Mouse (Mus musculus): Measurements from ENCODE around the gene Opn1mw.
"Not testable (repeated sequence)": the region's sequence is repeated elsewhere in the genome, so short reads cannot be mapped to it uniquely, and the experiment has no call there.

The Opn1mw gene

DNA sequence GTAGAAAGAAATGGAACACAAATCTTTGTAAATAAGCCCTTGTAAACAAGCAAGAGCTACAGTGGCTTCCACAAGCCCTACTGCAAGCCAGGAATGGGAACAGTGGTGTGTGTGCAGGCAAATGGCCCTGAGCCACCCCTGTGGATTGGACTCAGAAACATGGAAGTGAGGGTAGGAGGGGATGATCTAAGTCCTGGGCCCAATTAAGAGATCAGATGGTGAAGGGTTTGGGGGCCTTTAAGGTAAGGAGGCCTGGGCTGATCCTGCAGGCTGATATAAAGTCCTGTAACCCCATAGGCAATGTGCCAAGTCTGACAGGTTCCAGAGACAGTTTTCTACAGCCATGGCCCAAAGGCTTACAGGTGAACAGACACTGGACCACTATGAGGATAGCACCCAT lies at the start of gene Opn1mw:
TSS of gene Opn1mw (plus strand) at position 301 of the 400 bp plus-strand sequence.
- no peak for DNase-seq (ENCODE audit: low read depth, low spot score)

- DNase-seq (ENCODE audit: low read depth, low spot score), result no peak
Observed at GRCm38 (mm10) chrX:74084276-74084837, 42.9 kb upstream of the Opn1mw start.

GRCm38 (mm10) chrX:74084946-74085498 lies 42.2 kb upstream of the Opn1mw start:
- DNase-seq (ENCODE audit: low read depth, low spot score), result peak; percentile 81

DNA sequence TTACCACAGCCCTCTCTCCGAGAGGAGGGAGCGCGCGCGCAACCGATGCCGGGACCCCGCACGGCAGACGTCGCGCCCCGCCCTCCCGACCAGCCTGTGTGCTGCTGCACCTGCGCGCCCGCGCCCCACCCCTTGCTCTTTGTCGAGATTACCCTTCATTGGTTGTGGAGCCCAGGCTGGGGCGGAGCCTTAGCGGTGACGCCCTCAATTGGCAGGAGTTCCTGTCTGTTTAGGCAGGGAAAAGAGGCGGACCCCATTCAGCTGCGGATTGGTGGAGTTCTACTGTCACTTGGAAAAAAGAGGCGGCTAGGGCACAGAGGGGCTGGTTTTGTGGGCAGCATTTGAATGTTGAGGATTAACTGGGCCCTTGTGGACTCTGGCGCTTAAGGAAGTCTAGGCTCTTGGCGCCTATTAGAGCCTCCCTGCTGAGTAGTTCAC lies 41.6 kb upstream of the Opn1mw start:
- DNase-seq (ENCODE audit: low read depth, low spot score), result peak; percentile 96

DNA sequence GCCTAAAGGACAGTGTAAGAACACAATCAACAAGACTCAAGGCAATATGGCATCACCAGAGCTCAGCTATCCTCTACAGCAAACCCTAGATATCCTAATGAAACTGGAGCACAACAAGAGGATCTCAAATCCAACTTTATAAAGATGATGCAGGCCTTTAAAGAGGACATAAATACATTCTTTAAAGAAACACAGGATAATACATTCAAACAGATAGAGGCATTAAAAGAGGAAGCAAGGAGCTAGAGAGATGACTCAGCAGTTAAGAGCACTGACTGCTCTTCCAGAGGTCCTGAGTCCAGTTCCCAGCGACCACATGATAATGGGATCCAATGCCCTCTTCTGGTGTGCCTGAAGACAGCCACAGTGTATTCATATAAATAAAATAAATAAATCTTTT lies 32.1 kb upstream of the Opn1mw start:
- peak; percentile 19 for DNase-seq (ENCODE audit: low read depth, low spot score)

DNA sequence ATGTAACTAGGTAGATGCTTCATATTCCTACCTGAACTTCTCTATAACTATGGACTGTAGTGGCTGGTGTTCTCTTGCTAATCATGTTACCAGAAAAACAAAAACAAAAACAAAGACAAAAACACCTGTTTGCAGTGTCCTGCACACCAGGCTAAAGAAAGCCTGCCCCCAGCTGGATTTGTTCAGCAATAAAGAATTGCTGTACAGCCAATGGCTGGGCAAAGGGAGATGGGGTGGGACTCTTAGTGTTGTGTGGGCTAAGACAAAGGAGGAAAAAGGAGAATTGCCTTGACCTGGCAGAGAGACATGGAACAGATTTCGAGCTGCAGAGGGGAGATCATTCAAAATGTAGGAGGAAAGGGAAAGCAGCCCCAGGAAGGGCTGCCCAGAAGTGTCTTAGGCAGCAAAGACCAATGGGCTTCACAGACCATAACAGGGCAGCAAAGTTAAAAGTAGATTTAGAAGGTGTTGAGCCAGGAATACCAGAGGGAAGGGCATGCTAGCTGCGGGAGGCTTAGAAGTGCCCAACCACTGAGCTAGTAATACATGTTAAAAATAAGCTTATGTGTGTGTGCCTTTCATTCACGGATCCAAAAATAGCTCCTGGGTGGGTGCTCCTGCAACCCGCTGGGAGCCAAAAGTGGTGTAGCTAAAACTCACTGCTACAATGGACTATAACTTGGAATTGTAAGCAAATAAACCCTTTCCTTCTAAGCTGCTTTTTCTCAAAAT lies 23.6 kb upstream of the Opn1mw start:
- DNase-seq (ENCODE audit: low read depth, low spot score), result peak; percentile 37

DNA sequence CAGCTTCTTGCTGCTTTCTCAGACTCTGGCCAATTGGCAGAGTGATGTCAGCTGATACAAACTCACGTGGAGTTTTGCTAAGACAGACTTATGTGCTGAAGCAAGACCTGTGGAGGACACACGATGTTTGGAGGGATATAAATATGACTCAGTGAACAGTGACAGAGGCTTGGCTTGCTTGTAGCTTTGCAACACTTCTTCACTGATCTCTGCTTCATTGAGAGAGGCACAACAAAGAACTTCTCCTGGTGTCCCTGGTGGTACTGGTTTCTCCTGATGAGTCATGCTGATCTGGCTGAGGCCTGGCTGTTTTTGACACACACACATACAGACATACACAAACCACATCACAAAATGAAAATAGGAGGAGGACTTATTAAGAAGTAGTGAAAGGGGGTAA lies 21.3 kb upstream of the Opn1mw start:
- DNase-seq (ENCODE audit: low read depth, low spot score), result peak; percentile 36

- DNase-seq (ENCODE audit: low read depth, low spot score), result no peak
Observed at GRCm38 (mm10) chrX:74108747-74109146, 18.5 kb upstream of the Opn1mw start.

DNA sequence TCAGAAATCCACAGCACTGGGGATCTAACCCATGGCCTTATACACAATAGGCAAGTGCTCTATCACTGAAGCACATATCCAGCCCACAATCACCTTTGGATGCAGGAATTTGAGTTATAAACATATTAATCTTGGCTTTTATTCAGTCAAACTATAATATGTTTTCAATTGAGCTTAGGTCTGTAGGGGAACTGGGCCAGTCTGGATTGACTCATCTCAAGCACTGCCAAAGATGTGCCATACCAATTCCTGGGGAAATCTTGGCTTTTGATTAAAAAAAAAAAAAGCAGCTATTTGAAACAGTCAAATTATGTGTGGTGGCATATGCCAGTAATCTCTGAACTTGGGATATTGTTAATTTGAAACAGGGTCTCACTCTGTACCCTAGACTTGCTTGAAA lies 13.2 kb upstream of the Opn1mw start:
- no peak for DNase-seq (ENCODE audit: low read depth, low spot score)

DNA sequence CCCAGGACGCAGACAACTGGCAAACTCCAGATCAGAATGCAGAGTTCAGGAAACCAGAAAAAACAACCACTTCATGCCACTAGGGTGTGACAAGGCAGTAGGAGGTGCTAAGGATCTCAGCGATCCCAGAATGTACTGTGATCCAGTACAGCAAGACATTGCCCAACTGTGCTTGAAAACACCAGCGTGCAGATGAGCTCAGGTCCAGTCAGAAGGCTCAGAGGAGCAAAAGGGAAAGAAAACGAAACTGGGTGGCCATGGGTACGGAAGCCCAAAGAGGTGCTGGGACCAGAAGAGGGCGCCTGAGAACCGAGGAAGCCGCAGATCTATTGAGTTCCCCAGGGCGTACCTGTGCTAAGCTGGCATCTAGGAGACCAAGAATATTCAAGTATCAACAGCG lies 11.8 kb upstream of the Opn1mw start:
- DNase-seq (ENCODE audit: low read depth, low spot score), result peak; percentile 82

GRCm38 (mm10) chrX:74124975-74125374 lies 2.3 kb upstream of the Opn1mw start:
- DNase-seq (ENCODE audit: low read depth, low spot score), result peak; percentile 40

DNA sequence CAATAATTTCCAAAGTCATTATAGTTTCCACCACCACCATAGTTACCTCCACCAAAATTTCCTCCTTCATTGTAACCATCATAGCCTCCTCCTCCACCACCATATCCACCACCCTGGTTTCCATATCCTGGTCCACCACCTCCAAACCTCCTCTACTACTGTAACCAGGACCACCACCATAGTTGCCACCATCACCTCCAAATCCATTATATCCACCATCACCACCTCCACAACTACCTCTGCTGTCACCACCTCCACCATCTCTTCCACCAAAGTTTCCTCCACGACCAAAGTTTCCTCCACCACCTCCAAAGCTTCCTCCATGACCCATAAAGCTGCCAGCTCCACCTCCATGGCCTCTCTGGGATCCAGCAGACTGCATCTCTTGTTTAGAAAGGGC lies 8.0 kb downstream of the Opn1mw start, which contains the start of gene Mecp2:
TSS of gene Mecp2 (minus strand) at position 101 of the 400 bp plus-strand sequence.
- not testable (repeated sequence) for DNase-seq (ENCODE audit: low read depth, low spot score)

GRCm38 (mm10) chrX:74167738-74168137 lies 40.5 kb downstream of the Opn1mw start, which contains the start of gene Tex28:
TSS of gene Tex28 (minus strand) at chrX:74167838.
- no peak for DNase-seq (ENCODE audit: low read depth, low spot score)

DNA sequence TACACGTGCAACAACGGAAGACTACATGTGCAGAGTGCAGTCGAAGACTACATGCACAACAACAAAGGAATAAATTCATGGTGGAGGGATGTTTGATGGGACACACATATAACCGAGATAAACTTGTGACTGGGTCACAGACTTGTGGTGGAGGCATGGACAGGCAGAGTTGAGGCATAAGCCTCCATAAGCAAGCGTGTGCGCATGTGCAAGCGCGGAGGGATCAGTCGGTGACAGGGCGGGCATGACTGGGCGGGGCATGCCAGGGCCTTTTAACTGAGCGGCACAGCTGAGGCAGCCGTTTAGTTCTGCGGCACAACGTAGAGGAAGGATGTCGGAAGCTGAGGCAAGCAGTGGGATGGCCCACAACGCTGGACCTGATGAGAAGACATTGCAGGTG lies 49.7 kb downstream of the Opn1mw start, which contains the start of gene Tktl1:
TSS of gene Tktl1 (plus strand) at position 301 of the 400 bp plus-strand sequence.
- DNase-seq (ENCODE audit: low read depth, low spot score), result no peak

Measured in A20 (cell line).